Mouse (Mus musculus): ENCODE data around the gene Trim63. TPM values are rescaled to one million over a fixed set of nuclear protein-coding genes. Genes with fewer than 3 reads are reported as not detected.
"Not testable (repeated sequence)": the region's sequence is repeated elsewhere in the genome, so short reads cannot be mapped to it uniquely, and the experiment has no call there.

Gene Trim63
- polyA plus RNA-seq (2011; ENCODE audit: insufficient read length, low read depth, missing spikeins): not detected in 2 replicates

- Histone ChIP-seq H3K27ac (ENCODE audit: insufficient read depth, low read length) (no peak within 1 kb of the TSS), H3K4me3 (ENCODE audit: insufficient read depth, low read length) (no peak within 1 kb of the TSS), H3K4me1 (ENCODE audit: control insufficient read depth, insufficient read depth, low read length) (no peaks in the 10 kb centered on the region)
- TF ChIP-seq CTCF (IDR thresholded peaks at IDR 0.05; ENCODE audit: borderline replicate concordance, insufficient read depth, low read length) (no peak), POLR2A (IDR thresholded peaks at IDR 0.05; ENCODE audit: low read depth, low read length) (no peak)
These were observed at the start of gene Trim63 for GRCm38 (mm10) chr4:134314876-134315275. Gene Trim63 (plus strand): TSS chr4:134315120.

GRCm38 (mm10) chr4:134265860-134266585, 48.9 kb upstream of the Trim63 start:
- Histone ChIP-seq H3K4me3 (ENCODE audit: insufficient read depth, low read length) (no peak overlapping the region), H3K4me1 (ENCODE audit: control insufficient read depth, insufficient read depth, low read length) (no peaks in the 10 kb centered on the region), H3K27ac (ENCODE audit: insufficient read depth, low read length) (no peak overlapping the region)
- TF ChIP-seq CTCF (IDR thresholded peaks at IDR 0.05; ENCODE audit: borderline replicate concordance, insufficient read depth, low read length) (no peak), POLR2A (IDR thresholded peaks at IDR 0.05; ENCODE audit: low read depth, low read length) (no peak)

GRCm38 (mm10) chr4:134268102-134268655, 46.7 kb upstream of the Trim63 start:
- no peak for TF ChIP-seq CTCF (IDR thresholded peaks at IDR 0.05; ENCODE audit: borderline replicate concordance, insufficient read depth, low read length)
- no peak for TF ChIP-seq POLR2A (IDR thresholded peaks at IDR 0.05; ENCODE audit: low read depth, low read length)

GRCm38 (mm10) chr4:134269622-134270021, 45.3 kb upstream of the Trim63 start:
- not testable (repeated sequence) for H3K4me1 ChIP-seq (ENCODE audit: control insufficient read depth, insufficient read depth, low read length); H3K4me3 ChIP-seq (ENCODE audit: insufficient read depth, low read length); H3K27ac ChIP-seq (ENCODE audit: insufficient read depth, low read length)

More at GRCm38 (mm10) chr4:134268102-134268655, 46.7 kb upstream of the Trim63 start:
- H3K4me3 ChIP-seq (ENCODE audit: insufficient read depth, low read length): no peak overlapping the region
- no peaks in the 10 kb centered on the region for H3K4me1 ChIP-seq (ENCODE audit: control insufficient read depth, insufficient read depth, low read length)
- no peak overlapping the region for H3K27ac ChIP-seq (ENCODE audit: insufficient read depth, low read length)

GRCm38 (mm10) chr4:134271979-134272378, 42.9 kb upstream of the Trim63 start:
- Histone ChIP-seq H3K27ac (ENCODE audit: insufficient read depth, low read length) (no peak overlapping the region), H3K4me1 (ENCODE audit: control insufficient read depth, insufficient read depth, low read length) (no peaks in the 10 kb centered on the region), H3K4me3 (ENCODE audit: insufficient read depth, low read length) (no peak overlapping the region)
- TF ChIP-seq CTCF (IDR thresholded peaks at IDR 0.05; ENCODE audit: borderline replicate concordance, insufficient read depth, low read length) (no peak), POLR2A (IDR thresholded peaks at IDR 0.05; ENCODE audit: low read depth, low read length) (no peak)

- Histone ChIP-seq H3K4me1 (ENCODE audit: control insufficient read depth, insufficient read depth, low read length) (no peaks in the 10 kb centered on the region), H3K4me3 (ENCODE audit: insufficient read depth, low read length) (no peak overlapping the region), H3K27ac (ENCODE audit: insufficient read depth, low read length) (no peak overlapping the region)
- TF ChIP-seq CTCF (IDR thresholded peaks at IDR 0.05; ENCODE audit: borderline replicate concordance, insufficient read depth, low read length): no peak
- no peak for TF ChIP-seq POLR2A (IDR thresholded peaks at IDR 0.05; ENCODE audit: low read depth, low read length)
These were observed 42.0 kb upstream of the Trim63 start for GRCm38 (mm10) chr4:134272731-134273416.

- Histone ChIP-seq H3K4me3 (ENCODE audit: insufficient read depth, low read length) (no peak overlapping the region), H3K27ac (ENCODE audit: insufficient read depth, low read length) (no peak overlapping the region)
These were observed 41.2 kb upstream of the Trim63 start for GRCm38 (mm10) chr4:134273417-134274345.

GRCm38 (mm10) chr4:134284942-134285341, 30.0 kb upstream of the Trim63 start:
- peaks cover 2% of the 10 kb centered on the region; the same call in 1 of the 2 replicates for H3K4me1 ChIP-seq (ENCODE audit: control insufficient read depth, insufficient read depth, low read length)
- no peak overlapping the region for H3K27ac ChIP-seq (ENCODE audit: insufficient read depth, low read length)
- no peak overlapping the region for H3K4me3 ChIP-seq (ENCODE audit: insufficient read depth, low read length)
- no peak for TF ChIP-seq CTCF (IDR thresholded peaks at IDR 0.05; ENCODE audit: borderline replicate concordance, insufficient read depth, low read length)
- no peak for TF ChIP-seq POLR2A (IDR thresholded peaks at IDR 0.05; ENCODE audit: low read depth, low read length)

More at GRCm38 (mm10) chr4:134273417-134274345, 41.2 kb upstream of the Trim63 start:
- no peaks in the 10 kb centered on the region for H3K4me1 ChIP-seq (ENCODE audit: control insufficient read depth, insufficient read depth, low read length)
- no peak for TF ChIP-seq CTCF (IDR thresholded peaks at IDR 0.05; ENCODE audit: borderline replicate concordance, insufficient read depth, low read length)
- TF ChIP-seq POLR2A (IDR thresholded peaks at IDR 0.05; ENCODE audit: low read depth, low read length): no peak
